In genomic region chr2:180501217-180501967, GRCm38 (mm10) we compare ENCODE assay signal across 10 mouse cellular contexts. TPM values are rescaled to one million over a fixed set of nuclear protein-coding genes. Genes with fewer than 3 reads are reported as not detected.
DNase-seq lines count a peak whose midpoint lies in the region; ATAC-seq and TF ChIP-seq lines count a peak whose summit lies in the region.
"Had no signal": no experiment of that assay in that cellular context is flagged by ENCODE, and none has a peak within 500 bp of the region (broad histone marks: within the 10 kb centered on the region; RNA-seq: fewer than 3 reads in every experiment).

No protein-coding gene starts in this region.

- ATAC-seq in kidney, embryonic 15.5 days (replicated peaks; ENCODE audit: low FRiP score): peak; percentile 65; the same call in 1 of the 2 replicates
- ATAC-seq in neural tube, embryonic 15.5 days (ENCODE audit: low FRiP score): no peak
- ATAC-seq: liver, embryonic 12.5 days had no signal

- TF ChIP-seq POLR2A in cerebellum, adult 2 months (IDR thresholded peaks at IDR 0.05; ENCODE audit: borderline replicate concordance, insufficient read depth, low read length): no peak
- no peak for TF ChIP-seq POLR2A in kidney, adult 2 months (IDR thresholded peaks at IDR 0.05; ENCODE audit: low read depth, low read length)

- H3K9ac ChIP-seq in kidney, embryonic 15.5 days: peak overlapping the region; percentile 9; the same call in 1 of the 2 replicates
- H3K9ac ChIP-seq in neural tube, embryonic 15.5 days (replicated peaks): no peak overlapping the region
- H3K9ac ChIP-seq: liver, embryonic 12.5 days had no signal

- DNase-seq in cerebellum, postnatal 14 days: peak; percentile 18 to 19
- no peak for DNase-seq in cerebellum, adult 2 months
- no peak for DNase-seq in kidney, adult 2 months
- peak; percentile 37 for DNase-seq in retina, postnatal 1 day
- DNase-seq in retina, embryonic 14.5 days (ENCODE audit: low spot score): no peak
- no peak for DNase-seq in urinary bladder, adult 18-20 months (ENCODE audit: low spot score in 2 of 2)

- H3K9me3 ChIP-seq in kidney, embryonic 15.5 days (replicated peaks): no peaks in the 10 kb centered on the region
- H3K9me3 ChIP-seq in neural tube, embryonic 15.5 days (replicated peaks): no peaks in the 10 kb centered on the region
- H3K9me3 ChIP-seq: liver, embryonic 12.5 days had no signal

- WGBS in cerebellum, adult 2 months: 49% methylated on average over 9 of the region's 9 CpGs
- 28% methylated on average over 9 of the region's 9 CpGs for WGBS in kidney, embryonic 15.5 days
- WGBS in kidney, adult 2 months: 47% methylated on average over 9 of the region's 9 CpGs
- WGBS in neural tube, embryonic 15.5 days: 41% methylated on average over 9 of the region's 9 CpGs

- no peak for TF ChIP-seq CTCF in cerebellum, adult 2 months (IDR thresholded peaks at IDR 0.05; ENCODE audit: borderline replicate concordance, insufficient read depth, low read depth, low read length)
- TF ChIP-seq CTCF in kidney, adult 2 months (conservative IDR thresholded peaks at IDR 0.05; ENCODE audit: insufficient read depth, insufficient read length, low read depth, low read length): no peak

- no peaks in the 10 kb centered on the region; the same call in 1 of the 2 replicates for H3K27me3 ChIP-seq in cerebellum, adult 2 months (ENCODE audit: control insufficient read depth, insufficient read depth, low read length)
- peaks cover 48% of the 10 kb centered on the region for H3K27me3 ChIP-seq in kidney, embryonic 15.5 days
- H3K27me3 ChIP-seq in kidney, adult 2 months (replicated peaks; ENCODE audit: control insufficient read depth, insufficient read depth, low read length): no peaks in the 10 kb centered on the region; the same call in 1 of the 2 replicates
- peaks cover 50% of the 10 kb centered on the region for H3K27me3 ChIP-seq in neural tube, embryonic 15.5 days (replicated peaks)

- H3K4me3 ChIP-seq in cerebellum, adult 2 months (replicated peaks; ENCODE audit: insufficient read depth, low read depth, low read length): no peak overlapping the region
- peak overlapping the region; percentile 50 for H3K4me3 ChIP-seq in kidney, embryonic 15.5 days (replicated peaks)
- no peak overlapping the region for H3K4me3 ChIP-seq in kidney, adult 2 months (ENCODE audit: insufficient read depth, low read depth, low read length)
- no peak overlapping the region for H3K4me3 ChIP-seq in neural tube, embryonic 15.5 days (replicated peaks)
- H3K4me3 ChIP-seq: layer of hippocampus, adult 2 months; liver, embryonic 12.5 days had no signal

- peaks cover 12% of the 10 kb centered on the region for H3K4me1 ChIP-seq in cerebellum, adult 2 months (ENCODE audit: control insufficient read depth, insufficient read depth, low read length)
- peaks cover 52% of the 10 kb centered on the region for H3K4me1 ChIP-seq in kidney, embryonic 15.5 days
- no peaks in the 10 kb centered on the region for H3K4me1 ChIP-seq in kidney, adult 2 months (ENCODE audit: control insufficient read depth, insufficient read depth, low read length)
- peaks cover 28% of the 10 kb centered on the region for H3K4me1 ChIP-seq in neural tube, embryonic 15.5 days
- H3K4me1 ChIP-seq: liver, embryonic 12.5 days had no signal

- no peak overlapping the region for H3K27ac ChIP-seq in cerebellum, adult 2 months (ENCODE audit: insufficient read depth, low read length)
- peak overlapping the region; percentile 63 for H3K27ac ChIP-seq in kidney, embryonic 15.5 days
- no peak overlapping the region for H3K27ac ChIP-seq in kidney, adult 2 months (ENCODE audit: insufficient read depth, low read depth, low read length)
- no peak overlapping the region for H3K27ac ChIP-seq in neural tube, embryonic 15.5 days (replicated peaks)
- H3K27ac ChIP-seq: layer of hippocampus, adult 2 months; liver, embryonic 12.5 days had no signal

- peak overlapping the region; percentile 81 for H3K4me2 ChIP-seq in kidney, embryonic 15.5 days
- H3K4me2 ChIP-seq in neural tube, embryonic 15.5 days: peak overlapping the region; percentile 79
- H3K4me2 ChIP-seq: liver, embryonic 12.5 days had no signal

- no peaks in the 10 kb centered on the region for H3K36me3 ChIP-seq in kidney, embryonic 15.5 days
- H3K36me3 ChIP-seq in kidney, adult 2 months (ENCODE audit: control insufficient read depth, insufficient read depth, low read length): no peaks in the 10 kb centered on the region
- H3K36me3 ChIP-seq in neural tube, embryonic 15.5 days: no peaks in the 10 kb centered on the region
- H3K36me3 ChIP-seq: liver, embryonic 12.5 days had no signal

RNA-seq across cellular contexts. Expression of gene Ntsr1, which starts 1.6 kb away (rescaled TPM):
- 0.79 and 1.3 TPM in 2 replicates for polyA plus RNA-seq in cerebellum, adult 2 months (2012; rRNA removed)
- polyA plus RNA-seq in kidney, embryonic 15.5 days (2015; fragmentation: Nextera tagmentation; extraction: Ambion mirVana): 8.6 and 9.7 TPM in 2 replicates
- polyA plus RNA-seq in kidney, adult 2 months (2012; rRNA removed): not detected in 2 replicates
- polyA plus RNA-seq in neural tube, embryonic 15.5 days (2015; fragmentation: Nextera tagmentation; extraction: Ambion mirVana): 2.0 and 2.2 TPM in 2 replicates

RNA-seq across cellular contexts. Expression of gene Slco4a1, which starts 45.3 kb away (rescaled TPM):
- 18.6 and 25.3 TPM in 2 replicates for polyA plus RNA-seq in cerebellum, adult 2 months (2012; rRNA removed)
- 2.2 and 2.3 TPM in 2 replicates for polyA plus RNA-seq in kidney, embryonic 15.5 days (2015; fragmentation: Nextera tagmentation; extraction: Ambion mirVana)
- 49.4 and 64.7 TPM in 2 replicates for polyA plus RNA-seq in kidney, adult 2 months (2012; rRNA removed)
- polyA plus RNA-seq in neural tube, embryonic 15.5 days (2015; fragmentation: Nextera tagmentation; extraction: Ambion mirVana): 2.4 and 4.0 TPM in 2 replicates

Comparison
In these comparisons a context has a peak if more than half of its experiments do, and no peak if none do; other contexts are left out.
1. DNase-seq: peak in cerebellum, postnatal 14 days (2 of 2) and retina, postnatal 1 day (single experiment); none in cerebellum, adult 2 months (0 of 2), kidney, adult 2 months (single experiment), retina, embryonic 14.5 days (single experiment) and urinary bladder, adult 18-20 months (0 of 2).